1 mouse cellular context compared by ENCODE assay signal in the genomic region with DNA sequence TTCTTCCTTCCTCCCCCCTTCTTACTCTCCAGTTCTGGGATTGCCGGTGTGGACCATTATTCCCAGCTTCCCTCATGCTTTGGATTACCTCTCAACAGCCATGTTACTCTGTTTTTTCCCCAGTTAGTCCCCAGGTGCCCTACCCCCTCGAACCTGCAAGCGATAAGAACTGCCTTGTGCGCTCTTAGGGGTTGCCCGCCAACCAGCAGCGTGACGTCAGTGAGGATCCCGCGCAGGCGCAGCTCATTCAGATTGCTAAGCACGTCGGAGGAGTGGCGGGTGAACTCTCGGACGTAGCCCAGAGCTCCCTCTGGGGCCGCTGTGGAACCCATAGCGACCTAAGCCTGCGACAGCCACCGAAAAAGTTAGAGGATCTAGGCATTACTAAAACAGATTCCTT.
TF ChIP-seq lines count a peak whose summit lies in the region.

No protein-coding gene starts in this region.

TF ChIP-seq in CH12.LX, 34 proteins besides CTCF, POLR2A, EP300 and RAD21:
- peak; percentile 32; the same call in 1 of the 2 replicates for TF ChIP-seq ETS1 (conservative IDR thresholded peaks at IDR 0.05; ENCODE audit: low read depth, low read length)
- TF ChIP-seq SMC3 (IDR thresholded peaks at IDR 0.05; ENCODE audit: low read depth, low read length), result no peak
- no peak for TF ChIP-seq TBP (conservative IDR thresholded peaks at IDR 0.05; ENCODE audit: low read depth, low read length)
- no peak for TF ChIP-seq USF1 (IDR thresholded peaks at IDR 0.05; ENCODE audit: low read depth, low read length)
- peak; percentile 74; the same call in 1 of the 2 replicates for TF ChIP-seq TCF12 (IDR thresholded peaks at IDR 0.05; ENCODE audit: low read depth, low read length)
- TF ChIP-seq NRF1 (IDR thresholded peaks at IDR 0.05; ENCODE audit: low read depth, low read length), result peak; percentile 100
- no peak for TF ChIP-seq GABPA (IDR thresholded peaks at IDR 0.05; ENCODE audit: insufficient replicate concordance, low read depth, low read length)
- TF ChIP-seq CHD2 (IDR thresholded peaks at IDR 0.05; ENCODE audit: low read length), result peak; percentile 72
- peak; percentile 55 for TF ChIP-seq MEF2A (IDR thresholded peaks at IDR 0.05; ENCODE audit: borderline replicate concordance, low read depth, low read length)
- peak; percentile 70; the same call in 1 of the 2 replicates for TF ChIP-seq MXI1 (IDR thresholded peaks at IDR 0.05; ENCODE audit: low read depth, low read length)
- peak; percentile 51; the same call in 1 of the 2 replicates for TF ChIP-seq MYC (IDR thresholded peaks at IDR 0.05; ENCODE audit: low read depth, low read length)
- peak; percentile 86; the same call in 1 of the 2 replicates for TF ChIP-seq E2F4 (IDR thresholded peaks at IDR 0.05; ENCODE audit: insufficient replicate concordance, low read depth, low read length)
- TF ChIP-seq IRF4 (IDR thresholded peaks at IDR 0.05; ENCODE audit: low read depth, low read length), result peak; percentile 60; the same call in 1 of the 2 replicates
- no peak for TF ChIP-seq JUND (conservative IDR thresholded peaks at IDR 0.05; ENCODE audit: low read depth, low read length)
- TF ChIP-seq MAZ (IDR thresholded peaks at IDR 0.05; ENCODE audit: low read depth, low read length), result peak; percentile 65
- no peak for TF ChIP-seq ZKSCAN1 (IDR thresholded peaks at IDR 0.05; ENCODE audit: borderline replicate concordance, low read depth, low read length)
- peak; percentile 44 for TF ChIP-seq HCFC1 (IDR thresholded peaks at IDR 0.05; ENCODE audit: low read depth, low read length)
- no peak for TF ChIP-seq ZC3H11A (IDR thresholded peaks at IDR 0.05; ENCODE audit: low read depth, low read length)
- TF ChIP-seq NELFE (IDR thresholded peaks at IDR 0.05; ENCODE audit: low read depth, low read length), result no peak
- TF ChIP-seq ELF1 (IDR thresholded peaks at IDR 0.05; ENCODE audit: low read depth, low read length), result no peak
- no peak for TF ChIP-seq ZNF384 (IDR thresholded peaks at IDR 0.05; ENCODE audit: low read depth, low read length)
- TF ChIP-seq SIN3A (IDR thresholded peaks at IDR 0.05; ENCODE audit: low read length), result no peak
- TF ChIP-seq USF2 (conservative IDR thresholded peaks at IDR 0.05; ENCODE audit: low read depth, low read length), result no peak
- TF ChIP-seq PAX5 (IDR thresholded peaks at IDR 0.05; ENCODE audit: low read length), result no peak
- peak; percentile 75; the same call in 1 of the 2 replicates for TF ChIP-seq MAX (IDR thresholded peaks at IDR 0.05; ENCODE audit: low read length)
- TF ChIP-seq KAT2A (IDR thresholded peaks at IDR 0.05; ENCODE audit: insufficient replicate concordance, low read length), result no peak
- no peak for TF ChIP-seq UBTF (IDR thresholded peaks at IDR 0.05; ENCODE audit: low read depth, low read length)
- no peak for TF ChIP-seq CHD1 (IDR thresholded peaks at IDR 0.05; ENCODE audit: low read depth, low read length)
- no peak for TF ChIP-seq RCOR1 (conservative IDR thresholded peaks at IDR 0.05; ENCODE audit: low read depth, low read length)
- TF ChIP-seq MAFK (IDR thresholded peaks at IDR 0.05; ENCODE audit: insufficient replicate concordance, low read length), result no peak
- TF ChIP-seq POLR2AphosphoS2 (IDR thresholded peaks at IDR 0.05; ENCODE audit: low read depth, low read length), result no peak
- TF ChIP-seq BHLHE40 (IDR thresholded peaks at IDR 0.05; ENCODE audit: low read depth, low read length), result 0 out of 2 replicates have a peak, but pooled peaks have one; percentile 19
- peak; percentile 39; the same call in 1 of the 2 replicates for TF ChIP-seq JUN (IDR thresholded peaks at IDR 0.05; ENCODE audit: insufficient read depth, low read depth, low read length)
- peak; percentile 39; the same call in 1 of the 2 replicates for TF ChIP-seq ZMIZ1 (IDR thresholded peaks at IDR 0.05; ENCODE audit: low read depth, low read length)
